Mouse (Mus musculus): ENCODE data around the gene Trim44.

The Trim44 gene

DNA sequence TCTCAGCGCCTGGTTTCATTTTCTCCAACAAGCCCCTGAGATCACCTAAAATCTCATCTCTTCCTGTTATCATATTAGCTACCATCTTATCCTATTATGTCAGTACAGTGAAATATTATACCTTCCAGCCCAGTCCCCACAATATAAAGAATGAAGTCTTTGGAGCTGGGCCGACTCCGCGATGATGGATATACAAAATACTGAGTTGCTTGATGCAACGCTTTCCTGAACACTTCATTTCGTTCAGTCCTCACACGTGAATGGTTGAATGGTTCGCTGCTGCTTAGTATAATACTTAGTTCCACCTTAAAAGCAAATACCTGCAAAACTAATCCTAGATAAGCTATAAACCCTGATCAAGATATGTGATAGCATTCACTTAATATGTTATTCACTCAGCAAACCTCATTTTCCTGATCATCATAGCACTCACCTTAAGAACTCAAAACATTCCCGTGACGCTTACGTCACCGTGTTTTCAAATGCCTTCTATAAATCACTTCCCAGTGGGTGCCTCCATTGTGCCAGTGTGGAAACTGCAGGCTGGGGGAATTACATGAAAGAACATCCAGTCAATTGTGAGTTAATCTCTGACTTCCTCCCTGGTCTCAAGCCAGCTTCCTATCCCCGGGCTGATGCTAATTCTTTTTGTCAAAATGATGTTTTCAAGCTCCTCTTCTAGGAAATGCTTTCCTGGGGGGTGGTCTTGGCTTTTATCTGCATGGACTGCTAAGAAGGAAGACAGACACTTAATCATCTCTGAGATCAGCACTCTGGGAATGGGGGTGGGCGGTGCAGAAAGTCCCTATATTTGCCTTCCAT is at the start of gene Trim44:
Gene Trim44 (minus strand): TSS at position 466 of the 822 bp plus-strand sequence.
- DNase-seq = peak; percentile 36 to 40

GRCm38 (mm10) chr2:102455126-102455525 is 47.5 kb upstream of the Trim44 start:
- DNase-seq = no peak

- peak; percentile 6 to 37 for DNase-seq
These were observed 45.8 kb upstream of the Trim44 start for GRCm38 (mm10) chr2:102453447-102453846.

DNA sequence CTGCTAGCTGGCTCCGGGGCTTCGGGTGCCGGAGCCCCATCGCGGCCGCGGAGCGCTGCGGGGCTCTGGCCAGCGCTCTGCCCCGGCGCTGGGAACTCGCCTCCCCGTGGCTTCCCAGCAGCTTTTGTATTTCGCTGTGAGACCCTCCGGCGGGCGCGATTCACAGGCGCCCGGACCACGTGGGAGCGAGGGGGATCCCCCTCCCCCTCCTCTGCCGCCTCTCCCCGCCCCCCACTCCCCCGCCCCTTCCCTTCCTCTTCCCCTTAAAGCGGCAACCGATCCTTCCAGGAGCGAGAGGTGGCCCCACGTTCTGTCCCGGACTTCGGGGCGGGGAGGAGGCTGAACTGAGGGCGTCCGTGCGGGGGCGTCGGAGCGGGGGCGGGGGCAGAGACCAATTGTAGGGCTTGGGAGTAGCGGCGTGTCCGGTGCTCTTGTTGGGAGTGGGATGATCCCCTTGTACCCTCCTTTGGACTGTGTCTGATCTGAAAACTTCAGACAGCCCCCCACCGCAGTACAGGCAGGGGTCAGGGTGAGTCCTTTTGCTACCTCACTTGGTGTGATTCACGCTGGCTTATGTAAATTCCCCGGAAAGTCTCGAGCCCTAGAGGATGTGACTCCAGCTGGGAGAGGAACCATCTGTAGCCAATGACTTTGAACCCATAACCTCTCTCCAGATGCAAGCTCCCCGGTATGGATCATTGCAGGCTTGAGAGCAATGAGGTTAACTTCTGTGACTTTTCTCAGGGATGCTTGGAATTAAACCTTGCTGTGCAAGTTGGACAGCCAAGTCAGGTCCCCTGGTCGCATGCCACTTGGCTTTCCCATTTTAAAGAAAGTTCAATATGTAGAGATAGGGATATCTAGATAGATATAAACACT is 44.3 kb upstream of the Trim44 start, which contains the start of gene Fjx1:
Gene Fjx1 (minus strand): TSS at position 829 of the 879 bp plus-strand sequence.
- peak; percentile 29 to 56 for DNase-seq

GRCm38 (mm10) chr2:102450761-102451670 is 43.4 kb upstream of the Trim44 start:
- peak; percentile 49 to 71 for DNase-seq

DNA sequence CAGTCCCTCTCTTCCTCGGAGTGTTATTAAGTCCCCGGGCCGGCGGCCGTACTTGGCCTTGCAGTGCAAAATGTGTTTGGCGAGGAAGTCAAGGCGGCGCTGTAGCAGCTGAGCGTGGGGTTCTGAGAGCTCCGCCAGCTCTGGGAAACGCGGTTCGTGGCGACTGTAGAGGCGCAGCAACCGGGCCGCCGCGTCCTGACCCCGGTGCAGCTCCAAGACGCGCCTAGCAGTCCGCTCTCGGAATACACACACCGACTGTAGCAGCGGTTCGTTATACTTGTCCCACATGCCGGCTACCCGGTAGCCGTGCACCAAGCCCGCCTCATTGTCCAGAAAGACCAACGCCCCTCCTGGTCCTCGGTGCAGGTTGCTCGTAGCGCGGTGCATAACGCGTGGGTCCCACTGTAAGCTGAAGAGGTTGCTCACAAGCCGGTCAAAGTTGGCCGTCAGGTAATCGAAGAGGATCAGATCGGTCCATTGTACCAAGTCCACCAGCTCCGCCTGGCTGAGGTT is 42.7 kb upstream of the Trim44 start:
- peak; percentile 66 to 81 for DNase-seq

GRCm38 (mm10) chr2:102449630-102450247 is 42.1 kb upstream of the Trim44 start:
- DNase-seq = peak; percentile 23 to 40

GRCm38 (mm10) chr2:102449056-102449455 is 41.4 kb upstream of the Trim44 start:
- no peak for DNase-seq

GRCm38 (mm10) chr2:102447831-102448230 is 40.2 kb upstream of the Trim44 start:
- DNase-seq = peak in 1 of 2 experiments; percentile 11

GRCm38 (mm10) chr2:102446851-102447250 is 39.2 kb upstream of the Trim44 start:
- peak in 1 of 2 experiments; percentile 11 for DNase-seq

DNA sequence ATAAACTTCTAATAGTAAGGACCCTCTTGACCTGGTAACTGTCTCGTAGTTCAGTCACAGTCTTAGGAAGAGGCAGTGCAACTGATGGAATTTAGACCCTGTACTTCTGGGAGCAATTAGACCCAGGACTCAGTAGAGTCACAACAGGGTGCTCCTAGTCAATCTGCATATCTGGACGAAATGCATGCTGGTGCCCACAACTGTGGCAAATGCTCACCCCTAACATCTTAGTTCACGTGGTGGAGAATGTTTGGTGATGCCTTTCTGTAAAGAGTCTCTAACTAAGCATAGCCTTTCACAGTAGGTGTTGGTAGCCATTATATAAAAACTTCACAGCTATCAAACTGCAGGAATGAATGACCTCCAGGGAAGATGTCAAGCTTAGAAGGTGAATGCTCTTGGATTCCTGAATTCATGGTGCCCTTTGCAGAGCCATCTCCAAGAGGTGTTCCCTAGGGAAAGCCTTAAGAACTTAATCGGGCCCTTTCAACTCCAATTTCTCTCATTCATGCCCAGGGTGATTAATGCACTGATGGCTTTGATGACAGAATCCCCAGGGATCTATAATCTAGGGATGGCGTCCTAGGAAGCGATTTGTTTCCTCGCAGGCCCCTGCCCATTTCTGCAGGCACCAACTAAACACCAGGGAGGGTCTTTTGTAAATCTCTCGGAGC is 29.9 kb upstream of the Trim44 start:
- no peak for DNase-seq

DNA sequence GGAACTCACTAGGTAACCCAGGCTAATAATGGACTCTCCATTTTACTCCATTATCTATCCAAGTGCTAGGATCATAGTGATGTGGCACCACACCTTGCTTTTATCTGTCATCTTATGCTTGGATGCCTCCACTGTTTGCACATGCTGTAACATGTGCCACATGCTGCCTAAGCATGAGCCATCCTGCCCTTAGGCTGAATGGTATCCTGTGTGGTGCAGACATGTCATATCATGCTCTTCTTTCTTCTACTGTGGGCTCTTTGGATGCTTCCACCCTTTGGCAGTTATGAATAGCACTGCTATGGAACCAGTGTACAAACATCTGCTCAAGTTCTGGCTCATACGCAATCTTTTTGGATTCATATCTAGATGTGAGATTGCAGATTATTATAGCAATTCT is 26.3 kb upstream of the Trim44 start:
- no peak for DNase-seq

GRCm38 (mm10) chr2:102431084-102431483 is 23.5 kb upstream of the Trim44 start:
- no peak for DNase-seq

- no peak for DNase-seq
These were observed 20.3 kb upstream of the Trim44 start for GRCm38 (mm10) chr2:102427974-102428373.

DNA sequence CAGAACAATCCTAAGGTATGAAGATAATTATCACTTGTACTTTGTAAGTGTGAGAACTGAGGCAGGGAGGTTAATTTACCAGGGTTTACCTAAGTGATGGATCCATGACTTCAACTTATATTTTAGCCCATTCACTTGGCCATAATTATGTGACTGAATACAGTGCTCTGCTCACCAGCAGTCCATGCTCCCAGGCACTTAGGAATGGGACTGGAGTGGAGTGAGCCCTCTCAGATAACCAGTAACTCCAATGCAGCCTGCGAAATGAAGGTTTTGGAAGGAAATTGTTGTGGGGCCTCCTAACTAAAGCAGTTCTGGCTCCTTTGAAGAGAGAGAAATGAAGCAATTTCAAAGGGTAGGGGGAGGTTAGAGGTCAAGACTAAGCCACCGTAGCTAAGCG is 18.8 kb upstream of the Trim44 start:
- no peak for DNase-seq

- no peak for DNase-seq
These were observed 8.6 kb upstream of the Trim44 start for GRCm38 (mm10) chr2:102416149-102416743.

- DNase-seq = no peak
These were observed 5.1 kb upstream of the Trim44 start for GRCm38 (mm10) chr2:102412738-102413137.

DNA sequence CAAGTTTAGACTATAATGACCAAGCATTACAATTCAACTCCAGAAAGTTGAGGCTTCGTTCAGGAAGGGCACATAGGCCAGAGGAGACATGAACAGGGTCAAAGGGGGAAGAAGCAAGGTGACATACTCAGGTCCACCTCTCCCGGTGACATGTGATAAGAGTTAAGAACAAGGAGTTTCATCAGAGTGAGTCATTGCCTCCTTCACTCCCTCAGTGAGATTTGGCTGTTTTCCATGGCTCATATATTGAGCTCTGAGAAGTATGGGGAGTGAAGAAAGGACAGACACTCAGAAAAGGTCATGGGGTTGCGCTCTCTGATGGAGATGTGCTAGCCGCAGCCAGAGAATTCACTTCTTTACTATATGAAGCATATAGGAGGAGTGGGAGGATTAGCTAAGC is 3.0 kb upstream of the Trim44 start:
- DNase-seq = no peak

DNA sequence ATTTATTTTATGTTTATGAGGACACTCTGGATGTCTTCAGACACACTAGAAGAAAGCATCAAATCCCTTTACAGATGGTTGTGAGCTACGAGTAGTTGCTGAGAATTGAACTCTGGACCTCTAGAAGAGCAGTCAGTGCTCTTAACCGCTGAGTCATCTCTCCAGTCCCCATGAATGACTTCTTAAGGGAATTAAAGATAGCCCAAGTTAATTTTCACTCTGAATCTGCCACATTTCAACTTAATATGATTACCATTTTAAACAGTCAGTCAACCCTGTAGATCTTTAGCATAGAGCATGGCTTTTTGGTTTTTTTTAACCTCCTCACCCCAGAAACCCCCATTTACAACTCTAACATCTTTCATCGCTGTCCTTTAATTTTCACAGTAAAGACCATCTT is 2.1 kb upstream of the Trim44 start:
- no peak for DNase-seq
